Mouse (Mus musculus) hindlimb bud, embryonic 11.5 days (tissue): Measurements from ENCODE around the gene Sp9.

Source experiments
- DNase-seq: peaks from one replicate; pipeline ENCODE4 v3.0.0-alpha.2; 2012; ENCODE audit warnings: low read depth, low spot score; ENCODE audit errors: extremely low spot score

Sp9 gene

GRCm38 (mm10) chr2:73306006-73306405 lies 34.3 kb downstream of the Sp9 start:
- no peak for DNase-seq

GRCm38 (mm10) chr2:73312152-73313116 lies 40.7 kb downstream of the Sp9 start, which contains the start of the genes Scrn3 and Cir1:
Scrn3 (plus strand) TSS chr2:73312601.
Cir1 (minus strand) TSS chr2:73312701.
- DNase-seq, result peak; percentile 88

- no peak for DNase-seq
Observed at GRCm38 (mm10) chr2:73313117-73313501, 41.4 kb downstream of the Sp9 start.

GRCm38 (mm10) chr2:73314311-73314710 lies 42.6 kb downstream of the Sp9 start:
- no peak for DNase-seq

GRCm38 (mm10) chr2:73317426-73317825 lies 45.7 kb downstream of the Sp9 start:
- DNase-seq, result no peak

GRCm38 (mm10) chr2:73319218-73319617 lies 47.5 kb downstream of the Sp9 start:
- DNase-seq, result no peak

- no peak for DNase-seq
Observed at GRCm38 (mm10) chr2:73322991-73323390, 51.3 kb downstream of the Sp9 start.

- no peak for DNase-seq
Observed at GRCm38 (mm10) chr2:73325871-73326270, 54.1 kb downstream of the Sp9 start.
